Mouse (Mus musculus): ENCODE data around the gene Sgk1.

- TF ChIP-seq EP300 (IDR thresholded peaks at IDR 0.05) (no peak), CTCF (IDR thresholded peaks at IDR 0.05) (no peak)
Measured at GRCm38 (mm10) chr10:21937222-21937605, 55.2 kb downstream of the Sgk1 start.

Measured in lung, postnatal 0 days (tissue).